11 mouse cellular contexts compared by ENCODE assay signal in genomic region chr5:25769006-25769405, GRCm38 (mm10). TPM values are rescaled to one million over a fixed set of nuclear protein-coding genes. Genes with fewer than 3 reads are reported as not detected.
DNase-seq lines count a peak whose midpoint lies in the region; ATAC-seq and TF ChIP-seq lines count a peak whose summit lies in the region.
"Had no signal": no experiment of that assay in that cellular context is flagged by ENCODE, and none has a peak within 500 bp of the region (broad histone marks: within the 10 kb centered on the region; RNA-seq: fewer than 3 reads in every experiment).

No protein-coding gene starts in this region.

- no peaks in the 10 kb centered on the region for H3K27me3 ChIP-seq in heart, embryonic 10.5 days (ENCODE audit: insufficient read depth, poor library complexity, severe bottlenecking)
- H3K27me3 ChIP-seq in megakaryocyte, embryonic 14.5 days (replicated peaks): peaks cover 2% of the 10 kb centered on the region
- H3K27me3 ChIP-seq in hindbrain, postnatal 0 days (ENCODE audit: insufficient read depth, low read length): no peaks in the 10 kb centered on the region
- H3K27me3 ChIP-seq in stomach, embryonic 14.5 days (ENCODE audit: control insufficient read depth, insufficient read depth, low read length): no peaks in the 10 kb centered on the region

- H3K9ac ChIP-seq in hindbrain, postnatal 0 days (replicated peaks; ENCODE audit: low read length): no peak overlapping the region
- no peak overlapping the region for H3K9ac ChIP-seq in stomach, embryonic 14.5 days (replicated peaks; ENCODE audit: low read depth, low read length)

- 0 out of 2 replicates have a peak, but pooled peaks cover 4% of the 10 kb centered on the region for H3K36me3 ChIP-seq in heart, embryonic 10.5 days
- H3K36me3 ChIP-seq in megakaryocyte, embryonic 14.5 days (replicated peaks; ENCODE audit: low read length): peaks cover 3% of the 10 kb centered on the region
- no peaks in the 10 kb centered on the region for H3K36me3 ChIP-seq in hindbrain, postnatal 0 days (ENCODE audit: insufficient read depth, low read length)
- H3K36me3 ChIP-seq in stomach, embryonic 14.5 days (ENCODE audit: control insufficient read depth, insufficient read depth, low read length): no peaks in the 10 kb centered on the region

- H3K4me1 ChIP-seq in heart, embryonic 10.5 days: peaks cover 6% of the 10 kb centered on the region; the same call in 1 of the 2 replicates
- H3K4me1 ChIP-seq in megakaryocyte, embryonic 14.5 days: peaks cover 4% of the 10 kb centered on the region; the same call in 1 of the 2 replicates
- H3K4me1 ChIP-seq in hindbrain, postnatal 0 days (ENCODE audit: insufficient read depth, low read length): no peaks in the 10 kb centered on the region
- no peaks in the 10 kb centered on the region for H3K4me1 ChIP-seq in stomach, embryonic 14.5 days (ENCODE audit: control insufficient read depth, insufficient read depth, low read length)

- no peak for ATAC-seq in megakaryocyte, adult 5-6 weeks (ENCODE audit: poor library complexity, severe bottlenecking)
- ATAC-seq in hindbrain, postnatal 0 days: no peak
- ATAC-seq in stomach, embryonic 14.5 days (ENCODE audit: insufficient number of reproducible peaks, insufficient read depth, low FRiP score, low read depth): no peak

- 60% methylated on average over 17 of the region's 17 CpGs for WGBS in heart, embryonic 10.5 days
- 77% methylated on average over 17 of the region's 17 CpGs for WGBS in hindbrain, postnatal 0 days
- 72% methylated on average over 17 of the region's 17 CpGs for WGBS in stomach, embryonic 14.5 days

- H3K9me3 ChIP-seq in heart, embryonic 10.5 days: peaks cover 4% of the 10 kb centered on the region; the same call in 1 of the 2 replicates
- H3K9me3 ChIP-seq in megakaryocyte, embryonic 14.5 days: peaks cover 8% of the 10 kb centered on the region
- H3K9me3 ChIP-seq in hindbrain, postnatal 0 days (ENCODE audit: low read length): no peaks in the 10 kb centered on the region
- H3K9me3 ChIP-seq in stomach, embryonic 14.5 days (ENCODE audit: control insufficient read depth, low read depth, low read length): no peaks in the 10 kb centered on the region; the same call in 1 of the 2 replicates

- TF ChIP-seq CTCF in hindbrain, postnatal 0 days (IDR thresholded peaks at IDR 0.05; ENCODE audit: low read depth): no peak

- intact Hi-C loops in heart, postnatal 14 days (cut with DNase I): no loop called here

- H3K4me3 ChIP-seq in heart, embryonic 10.5 days: peak overlapping the region; percentile 50
- peak overlapping the region; percentile 87 for H3K4me3 ChIP-seq in megakaryocyte, embryonic 14.5 days (replicated peaks)
- H3K4me3 ChIP-seq in hindbrain, postnatal 0 days (ENCODE audit: low read length): no peak overlapping the region
- 0 out of 2 replicates have a peak overlapping the region, but pooled peaks have one; percentile 2 for H3K4me3 ChIP-seq in stomach, embryonic 14.5 days (ENCODE audit: low read depth, low read length)

- 0 out of 2 replicates have a peak overlapping the region, but pooled peaks have one; percentile 29 for H3K27ac ChIP-seq in heart, embryonic 10.5 days
- H3K27ac ChIP-seq in hindbrain, postnatal 0 days: no peak overlapping the region
- no peak overlapping the region for H3K27ac ChIP-seq in stomach, embryonic 14.5 days (ENCODE audit: low read length)

- H3K4me2 ChIP-seq in hindbrain, postnatal 0 days (ENCODE audit: low read depth, low read length): peak overlapping the region; percentile 21; the same call in 1 of the 2 replicates
- H3K4me2 ChIP-seq in stomach, embryonic 14.5 days (replicated peaks; ENCODE audit: low read depth, low read length): peak overlapping the region; percentile 27; the same call in 1 of the 2 replicates

- no peak for DNase-seq in heart, embryonic 10.5 days (ENCODE audit: low spot score)
- DNase-seq in heart, postnatal 14 days: no peak
- DNase-seq in hindbrain, postnatal 0 days (ENCODE audit: low spot score): no peak
- DNase-seq in B cell, adult 2 months: no peak
- DNase-seq in adrenal gland, postnatal 36 days: no peak
- DNase-seq: adrenal gland, postnatal 10 days; gastrocnemius, postnatal 10 days; thymus, adult 18-20 months had no signal

RNA-seq across cellular contexts. Expression of gene Actr3b, which starts 9.2 kb away (rescaled TPM):
- polyA plus RNA-seq in heart, embryonic 10.5 days (2016; fragmentation: Nextera tagmentation; extraction: Ambion mirVana): 22.7 and 40.6 TPM in 2 replicates
- total RNA-seq in heart, postnatal 14 days (2021): 10 to 100 TPM; 23.3 to 26.7 TPM
- polyA plus RNA-seq in megakaryocyte, embryonic 14.5 days (2012; ENCODE audit: insufficient read depth, low replicate concordance): 1.4 TPM in 1 of 2 replicates, not detected in the other
- 0.07 TPM in 1 of 2 replicates, not detected in the other for total RNA-seq in megakaryocyte, adult 5-6 weeks (2015)
- not detected in 2 replicates for total RNA-seq in megakaryocyte, adult 5-6 weeks (2017)
- 18.8 and 25.7 TPM in 2 replicates for total RNA-seq in hindbrain, postnatal 0 days (2014; rRNA removed)
- polyA plus RNA-seq in hindbrain, postnatal 0 days (2015; fragmentation: Nextera tagmentation; extraction: Ambion mirVana): 53.6 and 58.1 TPM in 2 replicates
- 4.4 and 4.5 TPM in 2 replicates for polyA plus RNA-seq in stomach, embryonic 14.5 days (2014; fragmentation: Nextera tagmentation; extraction: Ambion mirVana)
- total RNA-seq in adrenal gland, postnatal 36 days (2021): 10 to 100 TPM in 1 of 2 experiments, 1 to 10 TPM in 1; 8.4 to 10.3 TPM

Comparison
In these comparisons a context has a peak if more than half of its experiments do, and no peak if none do; other contexts are left out.
1. RNA of gene Actr3b, which starts 9.2 kb away (total RNA-seq): 23.3 to 26.7 TPM in heart, postnatal 14 days, 18.8 to 25.7 TPM in hindbrain, postnatal 0 days and 8.4 to 10.3 TPM in adrenal gland, postnatal 36 days; 0.07 TPM in megakaryocyte, adult 5-6 weeks; every median in the first group is over 4 times any median in the second.